In genomic region chr3:96871070-96871469, GRCm38 (mm10) we compare ENCODE assay signal across 24 mouse cellular contexts. TPM values are rescaled to one million over a fixed set of nuclear protein-coding genes. Genes with fewer than 3 reads are reported as not detected.
A peak's percentile ranks its signal among the peaks of the same experiment; 100 is the strongest.
DNase-seq lines count a peak whose midpoint lies in the region; TF ChIP-seq lines count a peak whose summit lies in the region.
"Had no signal": no experiment of that assay in that cellular context is flagged by ENCODE, and none has a peak within 500 bp of the region (broad histone marks: within the 10 kb centered on the region; RNA-seq: fewer than 3 reads in every experiment).

No protein-coding gene starts in this region.

- H3K9me3 ChIP-seq in heart, embryonic 10.5 days = no peaks in the 10 kb centered on the region
- no peaks in the 10 kb centered on the region for H3K9me3 ChIP-seq in hindbrain, embryonic 10.5 days
- H3K9me3 ChIP-seq: embryonic facial prominence, embryonic 10.5 days; embryonic facial prominence, embryonic 12.5 days; forebrain, embryonic 13.5 days; forebrain, embryonic 15.5 days had no signal

- no peaks in the 10 kb centered on the region for H3K27me3 ChIP-seq in heart, embryonic 10.5 days (ENCODE audit: insufficient read depth, poor library complexity, severe bottlenecking)
- no peaks in the 10 kb centered on the region for H3K27me3 ChIP-seq in hindbrain, embryonic 10.5 days (ENCODE audit: insufficient read depth, poor library complexity, severe bottlenecking)
- H3K27me3 ChIP-seq: embryonic facial prominence, embryonic 12.5 days; forebrain, embryonic 13.5 days; forebrain, embryonic 15.5 days had no signal

- peaks cover 75% of the 10 kb centered on the region for H3K36me3 ChIP-seq in heart, embryonic 10.5 days
- peaks cover 83% of the 10 kb centered on the region for H3K36me3 ChIP-seq in hindbrain, embryonic 10.5 days

- TF ChIP-seq CTCF in left cerebral cortex, adult 2 months (IDR thresholded peaks at IDR 0.05) = no peak

- intact Hi-C loops in left cerebral cortex, adult 2 months (cut with DNase I) = loop anchor here (10.0 kb wide), 1 partner anchor 146 kb away; the partner anchor contains the start of genes Polr3c and Rnf115

- H3K27ac ChIP-seq in heart, embryonic 10.5 days = no peak overlapping the region
- peak overlapping the region; percentile 40; the same call in 1 of the 2 replicates for H3K27ac ChIP-seq in left cerebral cortex, adult 2 months
- no peak overlapping the region for H3K27ac ChIP-seq in hindbrain, embryonic 10.5 days
- H3K27ac ChIP-seq: embryonic facial prominence, embryonic 10.5 days; embryonic facial prominence, embryonic 12.5 days; forebrain, embryonic 13.5 days; forebrain, embryonic 15.5 days had no signal

- H3K4me3 ChIP-seq in heart, embryonic 10.5 days = no peak overlapping the region
- H3K4me3 ChIP-seq in left cerebral cortex, adult 2 months = no peak overlapping the region
- no peak overlapping the region for H3K4me3 ChIP-seq in hindbrain, embryonic 10.5 days
- H3K4me3 ChIP-seq: embryonic facial prominence, embryonic 10.5 days; embryonic facial prominence, embryonic 12.5 days; forebrain, embryonic 13.5 days; forebrain, embryonic 15.5 days had no signal

- WGBS in heart, embryonic 10.5 days = 78% methylated on average over 8 of the region's 8 CpGs
- 91% methylated on average over 8 of the region's 8 CpGs for WGBS in hindbrain, embryonic 10.5 days

- DNase-seq in heart, embryonic 10.5 days (ENCODE audit: low spot score) = peak; percentile 72
- DNase-seq in heart, adult 8-10 months (ENCODE audit: low spot score) = no peak
- DNase-seq in left cerebral cortex, adult 2 months (ENCODE audit: extremely low spot score in 1 of 2, low spot score in 2 of 2) = no peak
- DNase-seq in left cerebral cortex, adult 8-10 months (ENCODE audit: low spot score in 2 of 2) = no peak
- peak; percentile 9 for DNase-seq in urinary bladder, adult 2 months (ENCODE audit: low spot score)
- DNase-seq in urinary bladder, postnatal 4 days (ENCODE audit: low spot score in 2 of 2) = no peak
- no peak for DNase-seq in hindbrain, embryonic 10.5 days (ENCODE audit: low spot score)
- DNase-seq: adrenal gland, adult 2 months; adrenal gland, postnatal 10 days; adrenal gland, postnatal 25 days; cerebellum, adult 11-12 months; cerebellum, adult 2 months; cerebellum, adult 9-10 months; cerebellum, postnatal 10 days; cerebellum, postnatal 25 days had no signal

- H3K4me1 ChIP-seq in heart, embryonic 10.5 days = no peaks in the 10 kb centered on the region
- H3K4me1 ChIP-seq in hindbrain, embryonic 10.5 days (replicated peaks) = no peaks in the 10 kb centered on the region
- H3K4me1 ChIP-seq: embryonic facial prominence, embryonic 10.5 days; embryonic facial prominence, embryonic 12.5 days; forebrain, embryonic 13.5 days; forebrain, embryonic 15.5 days had no signal

RNA-seq across cellular contexts. Expression of gene Gja5, which starts 33.4 kb away (rescaled TPM):
- polyA plus RNA-seq in heart, embryonic 10.5 days (2016; fragmentation: Nextera tagmentation; extraction: Ambion mirVana) = 57.3 and 133 TPM in 2 replicates
- total RNA-seq in heart, adult 8-10 months (2022) = 10 to 100 TPM; 16.6 to 20.9 (median 17.2) TPM
- total RNA-seq in left cerebral cortex, adult 2 months (2021) = under 1 TPM; 0.70 to 0.75 TPM
- 1 to 10 TPM in 1 of 4 experiments, under 1 TPM in 3; 0.56 to 1.2 (median 0.67) TPM for total RNA-seq in left cerebral cortex, adult 8-10 months (2022)
- 4.4 and 5.5 TPM in 2 replicates for polyA plus RNA-seq in urinary bladder, adult 2 months (2012; rRNA removed)
- 5.9 and 8.1 TPM in 2 replicates for polyA plus RNA-seq in hindbrain, embryonic 10.5 days (2016; fragmentation: Nextera tagmentation; extraction: Ambion mirVana)

RNA-seq across cellular contexts. Expression of gene Gpr89, which starts 34.1 kb away (rescaled TPM):
- 31.7 and 37.8 TPM in 2 replicates for polyA plus RNA-seq in heart, embryonic 10.5 days (2016; fragmentation: Nextera tagmentation; extraction: Ambion mirVana)
- 10 to 100 TPM; 21.3 to 24.7 (median 23.3) TPM for total RNA-seq in heart, adult 8-10 months (2022)
- total RNA-seq in left cerebral cortex, adult 2 months (2021) = 10 to 100 TPM; 40.7 to 42.8 TPM
- 10 to 100 TPM; 39.3 to 43.6 (median 41.7) TPM for total RNA-seq in left cerebral cortex, adult 8-10 months (2022)
- polyA plus RNA-seq in urinary bladder, adult 2 months (2012; rRNA removed) = 10.4 and 11.5 TPM in 2 replicates
- 31.6 and 38.0 TPM in 2 replicates for polyA plus RNA-seq in hindbrain, embryonic 10.5 days (2016; fragmentation: Nextera tagmentation; extraction: Ambion mirVana)

RNA-seq across cellular contexts. Expression of gene Cd160, which starts 41.9 kb away (rescaled TPM):
- 0.06 TPM in 1 of 2 replicates, not detected in the other for polyA plus RNA-seq in heart, embryonic 10.5 days (2016; fragmentation: Nextera tagmentation; extraction: Ambion mirVana)
- total RNA-seq in heart, adult 8-10 months (2022) = not detected
- not detected for total RNA-seq in left cerebral cortex, adult 2 months (2021)
- total RNA-seq in left cerebral cortex, adult 8-10 months (2022) = not detected
- 0.29 and 0.78 TPM in 2 replicates for polyA plus RNA-seq in urinary bladder, adult 2 months (2012; rRNA removed)
- polyA plus RNA-seq in hindbrain, embryonic 10.5 days (2016; fragmentation: Nextera tagmentation; extraction: Ambion mirVana) = 0.06 and 0.14 TPM in 2 replicates
- total RNA-seq: adrenal gland, adult 2 months; adrenal gland, postnatal 25 days had no signal
- polyA plus RNA-seq: cerebellum, adult 2 months; cortical plate, adult 2 months; forebrain, embryonic 11.5 days had no signal

RNA-seq across cellular contexts. Expression of gene Pdzk1, which starts 42.0 kb away (rescaled TPM):
- 0.98 TPM in 1 of 2 replicates, not detected in the other for polyA plus RNA-seq in heart, embryonic 10.5 days (2016; fragmentation: Nextera tagmentation; extraction: Ambion mirVana)
- total RNA-seq in heart, adult 8-10 months (2022) = not detected
- under 1 TPM in 1 of 2 experiments, not detected in 1; 0.14 TPM for total RNA-seq in left cerebral cortex, adult 2 months (2021)
- under 1 TPM in 3 of 4 experiments, not detected in 1; 0.33 to 0.46 (median 0.34) TPM for total RNA-seq in left cerebral cortex, adult 8-10 months (2022)
- polyA plus RNA-seq in urinary bladder, adult 2 months (2012; rRNA removed) = 0.04 TPM in 1 of 2 replicates, not detected in the other
- polyA plus RNA-seq in hindbrain, embryonic 10.5 days (2016; fragmentation: Nextera tagmentation; extraction: Ambion mirVana) = 0.25 and 0.29 TPM in 2 replicates
- total RNA-seq: adrenal gland, postnatal 25 days had no signal
- polyA plus RNA-seq: adrenal gland, adult 2 months; C2C12; embryonic facial prominence, embryonic 12.5 days; embryonic facial prominence, embryonic 14.5 days; forebrain, embryonic 11.5 days; forebrain, embryonic 13.5 days had no signal

RNA-seq across cellular contexts. Expression of gene Gja8, which starts 54.8 kb away (rescaled TPM):
- polyA plus RNA-seq in heart, embryonic 10.5 days (2016; fragmentation: Nextera tagmentation; extraction: Ambion mirVana) = not detected in 2 replicates
- under 1 TPM in 1 of 4 experiments, not detected in 3; 0.03 TPM for total RNA-seq in heart, adult 8-10 months (2022)
- total RNA-seq in left cerebral cortex, adult 2 months (2021) = not detected
- not detected for total RNA-seq in left cerebral cortex, adult 8-10 months (2022)
- not detected in 2 replicates for polyA plus RNA-seq in urinary bladder, adult 2 months (2012; rRNA removed)
- polyA plus RNA-seq in hindbrain, embryonic 10.5 days (2016; fragmentation: Nextera tagmentation; extraction: Ambion mirVana) = not detected in 2 replicates
- total RNA-seq: adrenal gland, adult 2 months; adrenal gland, postnatal 10 days; adrenal gland, postnatal 25 days; adrenal gland, postnatal 4 days had no signal
- polyA plus RNA-seq: adrenal gland, adult 2 months; C2C12; cerebellum, adult 2 months; cortical plate, adult 2 months; embryonic facial prominence, embryonic 14.5 days; forebrain, embryonic 11.5 days; forebrain, embryonic 13.5 days had no signal

Comparison
In these comparisons a context has a peak if more than half of its experiments do, and no peak if none do; other contexts are left out.
1. DNase-seq: peak in heart, embryonic 10.5 days (single experiment) and urinary bladder, adult 2 months (single experiment); none in heart, adult 8-10 months (single experiment), left cerebral cortex, adult 2 months (0 of 2), left cerebral cortex, adult 8-10 months (0 of 2), urinary bladder, postnatal 4 days (0 of 2) and hindbrain, embryonic 10.5 days (single experiment).
2. RNA of gene Gja5, which starts 33.4 kb away (total RNA-seq): 16.6 to 20.9 TPM in heart, adult 8-10 months; 0.70 to 0.75 TPM in left cerebral cortex, adult 2 months and 0.56 to 1.2 TPM in left cerebral cortex, adult 8-10 months; every median in the first group is over 4 times any median in the second.